Mouse (Mus musculus) central nervous system, embryonic 14 days (tissue): Measurements from ENCODE around the gene Atf7ip2. TPM values are rescaled to one million over a fixed set of nuclear protein-coding genes. Genes with fewer than 3 reads are reported as not detected.

ENCODE experiments used
- polyA plus RNA-seq: library from polyadenylated mRNA; depleted of rRNA; stranded (reverse); fragments of >200 nt; gene quantifications from 2 replicates; pipeline ENCODE4 v1.2.3, GENCODE M21; 2012; rRNA removed

Gene Atf7ip2
- polyA plus RNA-seq: 0.23 and 0.51 TPM in 2 replicates

GRCm38 (mm10) chr16:10192679-10193506 is at the start of gene Atf7ip2:
Atf7ip2 (plus strand) TSS chr16:10192712.

GRCm38 (mm10) chr16:10170005-10170404 is 22.5 kb upstream of the Atf7ip2 start, which contains the start of gene Rpl39l:
Rpl39l (plus strand) TSS chr16:10170226.

Other genes with a start within 250 kb of the Atf7ip2 start
- gene Grin2a, start 197.2 kb upstream of the Atf7ip2 start, polyA plus RNA-seq: 1.0 and 1.1 TPM in 2 replicates
- 0.86 and 3.0 TPM in 2 replicates for gene Rpl39l, start 22.5 kb upstream of the Atf7ip2 start, polyA plus RNA-seq
- 5.6 and 9.1 TPM in 2 replicates for gene Emp2, start 121.3 kb downstream of the Atf7ip2 start, polyA plus RNA-seq
- 3.3 and 4.0 TPM in 2 replicates for gene Tekt5, start 202.8 kb downstream of the Atf7ip2 start, polyA plus RNA-seq
- gene Nubp1, start 219.2 kb downstream of the Atf7ip2 start, polyA plus RNA-seq: 43.5 and 44.9 TPM in 2 replicates